Mouse (Mus musculus) CH12.LX (cell line): ENCODE measurements around the gene Serpinb1b.

Experiments
- CTCF ChIP-seq, 2 experiments: IDR thresholded peaks in 1 of 2; conservative IDR thresholded peaks in 1 of 2; 2 replicates each; pipeline ENCODE4 v1.5.1; 2011 to 2012; ENCODE audit warnings: low read depth in 2 of 2, low read length in 2 of 2, improper control_type of control experiment in 1 of 2, inconsistent platforms in 1 of 2, mild to moderate bottlenecking in 1 of 2, moderate library complexity in 1 of 2
- ELF1 ChIP-seq: IDR thresholded peaks from 2 replicates; pipeline ENCODE4 v1.6.1; 2014; ENCODE audit warnings: low read depth, mild to moderate bottlenecking, inconsistent platforms, low read length, improper control_type of control experiment
- EP300 ChIP-seq: IDR thresholded peaks from 2 replicates; pipeline ENCODE4 v1.6.1; 2011; ENCODE audit warnings: low read length, improper control_type of control experiment
- MAFK ChIP-seq: IDR thresholded peaks from 2 replicates; pipeline ENCODE4 v1.6.1; 2011; ENCODE audit warnings: low read length, improper control_type of control experiment; ENCODE audit not compliant: insufficient replicate concordance
- MXI1 ChIP-seq: IDR thresholded peaks from 2 replicates; pipeline ENCODE4 v1.6.1; 2011; ENCODE audit warnings: mild to moderate bottlenecking, low read depth, low read length, improper control_type of control experiment
- MYC ChIP-seq: IDR thresholded peaks from 2 replicates; pipeline ENCODE4 v1.6.1; 2011; ENCODE audit warnings: low read depth, mild to moderate bottlenecking, improper control_type of control experiment, low read length
- NRF1 ChIP-seq: IDR thresholded peaks from 2 replicates; pipeline ENCODE4 v1.6.1; 2014; ENCODE audit warnings: low read depth, mild to moderate bottlenecking, inconsistent platforms, low read length, improper control_type of control experiment, moderate library complexity
- POLR2A ChIP-seq: IDR thresholded peaks from 2 replicates; pipeline ENCODE4 v1.6.1; 2011; ENCODE audit warnings: low read depth, mild to moderate bottlenecking, improper control_type of control experiment, low read length
- UBTF ChIP-seq: IDR thresholded peaks from 2 replicates; pipeline ENCODE4 v1.6.1; 2012; ENCODE audit warnings: low read depth, mild to moderate bottlenecking, inconsistent platforms, low read length, improper control_type of control experiment, moderate library complexity
- USF1 ChIP-seq: IDR thresholded peaks from 2 replicates; pipeline ENCODE4 v1.6.1; 2014; ENCODE audit warnings: low read depth, mild to moderate bottlenecking, inconsistent platforms, low read length, improper control_type of control experiment
- ZMIZ1 ChIP-seq: IDR thresholded peaks from 2 replicates; pipeline ENCODE4 v1.6.1; 2012; ENCODE audit warnings: low read depth, mild to moderate bottlenecking, inconsistent platforms, low read length, improper control_type of control experiment
- ZNF384 ChIP-seq: IDR thresholded peaks from 2 replicates; pipeline ENCODE4 v1.6.1; 2012; ENCODE audit warnings: low read depth, low read length, improper control_type of control experiment, inconsistent platforms

- no peak for TF ChIP-seq MXI1
- TF ChIP-seq ZMIZ1, result no peak
- no peak for TF ChIP-seq EP300
- no peak for TF ChIP-seq CTCF (conservative IDR thresholded peaks at IDR 0.05 in 1 of 2, IDR thresholded peaks at IDR 0.05 in 1 of 2; ENCODE audit: low read depth in 2 of 2, low read length in 2 of 2)
- TF ChIP-seq USF1, result no peak
- no peak for TF ChIP-seq NRF1
- no peak for TF ChIP-seq ZNF384
- TF ChIP-seq MYC, result no peak
- TF ChIP-seq MAFK, result no peak
- no peak for TF ChIP-seq ELF1
- TF ChIP-seq POLR2A, result no peak
- TF ChIP-seq UBTF, result no peak
These were observed 5.5 kb downstream of the Serpinb1b start for GRCm38 (mm10) chr13:33083834-33084233.
